Mouse (Mus musculus): ENCODE measurements at regions not wholly inside any gene's neighbourhood (a gene's known extent, or its start where the extent isn't known, plus 50 kb on each side); places are given as distances from the start of the nearest gene placed in this dataset.

GRCm38 (mm10) chr5:80766591-80766990 lies 253.3 kb upstream of the Adgrl3 start:
- H3K4me3 ChIP-seq (replicated peaks): no peak overlapping the region
- 78% methylated on average over 3 of the region's 3 CpGs for whole genome bisulfite sequencing
- H3K27me3 ChIP-seq: no peaks in the 10 kb centered on the region
- no peaks in the 10 kb centered on the region for H3K9me3 ChIP-seq
- no peak overlapping the region for H3K9ac ChIP-seq (replicated peaks)
- no peak for ATAC-seq (ENCODE audit: insufficient number of reproducible peaks, insufficient read depth, low FRiP score, low TSS enrichment, low read depth)
- no peaks in the 10 kb centered on the region for H3K36me3 ChIP-seq
- H3K27ac ChIP-seq: no peak overlapping the region
- H3K4me1 ChIP-seq (replicated peaks): no peaks in the 10 kb centered on the region
- H3K4me2 ChIP-seq: no peak overlapping the region

GRCm38 (mm10) chr5:80783892-80784291 lies 236.0 kb upstream of the Adgrl3 start:
- no peak overlapping the region for H3K9ac ChIP-seq (replicated peaks)
- WGBS: 85% methylated on average over 4 of the region's 4 CpGs
- H3K4me3 ChIP-seq (replicated peaks): no peak overlapping the region
- no peaks in the 10 kb centered on the region for H3K4me1 ChIP-seq (replicated peaks)
- no peak overlapping the region for H3K4me2 ChIP-seq
- H3K27me3 ChIP-seq: no peaks in the 10 kb centered on the region
- no peak overlapping the region for H3K27ac ChIP-seq
- ATAC-seq (ENCODE audit: insufficient number of reproducible peaks, insufficient read depth, low FRiP score, low TSS enrichment, low read depth): no peak
- no peaks in the 10 kb centered on the region for H3K36me3 ChIP-seq
- no peaks in the 10 kb centered on the region for H3K9me3 ChIP-seq

GRCm38 (mm10) chr5:80784746-80785145 lies 235.2 kb upstream of the Adgrl3 start:
- no peak overlapping the region for H3K4me3 ChIP-seq (replicated peaks)
- H3K27ac ChIP-seq: no peak overlapping the region
- H3K9ac ChIP-seq (replicated peaks): no peak overlapping the region
- no peak overlapping the region for H3K4me2 ChIP-seq
- H3K36me3 ChIP-seq: no peaks in the 10 kb centered on the region
- ATAC-seq (ENCODE audit: insufficient number of reproducible peaks, insufficient read depth, low FRiP score, low TSS enrichment, low read depth): no peak
- 88% methylated on average over 6 of the region's 6 CpGs for WGBS
- no peaks in the 10 kb centered on the region for H3K4me1 ChIP-seq (replicated peaks)
- H3K27me3 ChIP-seq: no peaks in the 10 kb centered on the region
- no peaks in the 10 kb centered on the region for H3K9me3 ChIP-seq

GRCm38 (mm10) chr5:80791658-80792057 lies 228.3 kb upstream of the Adgrl3 start:
- Histone ChIP-seq H3K27me3 (no peaks in the 10 kb centered on the region), H3K27ac (no peak overlapping the region), H3K36me3 (no peaks in the 10 kb centered on the region), H3K9ac (replicated peaks) (no peak overlapping the region), H3K4me2 (no peak overlapping the region), H3K4me3 (replicated peaks) (no peak overlapping the region), H3K9me3 (no peaks in the 10 kb centered on the region), H3K4me1 (replicated peaks) (no peaks in the 10 kb centered on the region)
- ATAC-seq (ENCODE audit: insufficient number of reproducible peaks, insufficient read depth, low FRiP score, low TSS enrichment, low read depth): no peak
- 84% methylated on average over 1 of the region's 1 CpGs for WGBS

GRCm38 (mm10) chr5:80799777-80800176 lies 220.2 kb upstream of the Adgrl3 start:
- no peaks in the 10 kb centered on the region for H3K27me3 ChIP-seq
- no peak overlapping the region for H3K27ac ChIP-seq
- H3K4me1 ChIP-seq (replicated peaks): no peaks in the 10 kb centered on the region
- H3K36me3 ChIP-seq: no peaks in the 10 kb centered on the region
- H3K4me2 ChIP-seq: no peak overlapping the region
- H3K9me3 ChIP-seq: no peaks in the 10 kb centered on the region
- no peak for ATAC-seq (ENCODE audit: insufficient number of reproducible peaks, insufficient read depth, low FRiP score, low TSS enrichment, low read depth)
- H3K4me3 ChIP-seq (replicated peaks): no peak overlapping the region
- H3K9ac ChIP-seq (replicated peaks): no peak overlapping the region

GRCm38 (mm10) chr5:80812917-80813316 lies 207.0 kb upstream of the Adgrl3 start:
- ATAC-seq (ENCODE audit: insufficient number of reproducible peaks, insufficient read depth, low FRiP score, low TSS enrichment, low read depth): no peak
- 83% methylated on average over 2 of the region's 2 CpGs for WGBS
- no peaks in the 10 kb centered on the region for H3K36me3 ChIP-seq
- H3K27me3 ChIP-seq: no peaks in the 10 kb centered on the region
- no peak overlapping the region for H3K9ac ChIP-seq (replicated peaks)
- no peaks in the 10 kb centered on the region for H3K9me3 ChIP-seq
- no peaks in the 10 kb centered on the region for H3K4me1 ChIP-seq (replicated peaks)
- H3K27ac ChIP-seq: no peak overlapping the region
- no peak overlapping the region for H3K4me2 ChIP-seq
- H3K4me3 ChIP-seq (replicated peaks): no peak overlapping the region

- no peak overlapping the region for H3K4me2 ChIP-seq
- no peaks in the 10 kb centered on the region for H3K36me3 ChIP-seq
- H3K4me1 ChIP-seq (replicated peaks): no peaks in the 10 kb centered on the region
- H3K27me3 ChIP-seq: no peaks in the 10 kb centered on the region
- H3K4me3 ChIP-seq (replicated peaks): no peak overlapping the region
- no peak overlapping the region for H3K9ac ChIP-seq (replicated peaks)
- no peaks in the 10 kb centered on the region for H3K9me3 ChIP-seq
- ATAC-seq (ENCODE audit: insufficient number of reproducible peaks, insufficient read depth, low FRiP score, low TSS enrichment, low read depth): no peak
- H3K27ac ChIP-seq: no peak overlapping the region
Measured at GRCm38 (mm10) chr5:80819208-80819607, 200.7 kb upstream of the Adgrl3 start.

GRCm38 (mm10) chr5:80842531-80842930 lies 177.4 kb upstream of the Adgrl3 start:
- Histone ChIP-seq H3K27ac (no peak overlapping the region), H3K27me3 (no peaks in the 10 kb centered on the region)
- ATAC-seq (ENCODE audit: insufficient number of reproducible peaks, insufficient read depth, low FRiP score, low TSS enrichment, low read depth): no peak

GRCm38 (mm10) chr5:80855034-80855433 lies 164.9 kb upstream of the Adgrl3 start:
- H3K27ac ChIP-seq: no peak overlapping the region
- H3K4me1 ChIP-seq (replicated peaks): no peaks in the 10 kb centered on the region
- 77% methylated on average over 5 of the region's 5 CpGs for WGBS
- no peaks in the 10 kb centered on the region for H3K36me3 ChIP-seq
- no peaks in the 10 kb centered on the region for H3K9me3 ChIP-seq
- H3K4me3 ChIP-seq (replicated peaks): no peak overlapping the region
- H3K9ac ChIP-seq (replicated peaks): no peak overlapping the region
- no peak overlapping the region for H3K4me2 ChIP-seq
- no peak for ATAC-seq (ENCODE audit: insufficient number of reproducible peaks, insufficient read depth, low FRiP score, low TSS enrichment, low read depth)
- H3K27me3 ChIP-seq: no peaks in the 10 kb centered on the region

More at GRCm38 (mm10) chr5:80842531-80842930, 177.4 kb upstream of the Adgrl3 start:
- H3K4me1 ChIP-seq (replicated peaks): no peaks in the 10 kb centered on the region
- H3K9me3 ChIP-seq: no peaks in the 10 kb centered on the region
- no peak overlapping the region for H3K4me3 ChIP-seq (replicated peaks)
- no peak overlapping the region for H3K9ac ChIP-seq (replicated peaks)
- H3K4me2 ChIP-seq: no peak overlapping the region
- WGBS: 76% methylated on average over 1 of the region's 1 CpGs
- H3K36me3 ChIP-seq: no peaks in the 10 kb centered on the region

- 77% methylated on average over 2 of the region's 2 CpGs for WGBS
- Histone ChIP-seq H3K4me3 (replicated peaks) (no peak overlapping the region), H3K9me3 (no peaks in the 10 kb centered on the region), H3K4me2 (no peak overlapping the region), H3K36me3 (no peaks in the 10 kb centered on the region), H3K9ac (replicated peaks) (no peak overlapping the region), H3K27me3 (no peaks in the 10 kb centered on the region), H3K27ac (no peak overlapping the region), H3K4me1 (replicated peaks) (0 out of 2 replicates have a peak, but pooled peaks cover 5% of the 10 kb centered on the region)
- no peak for ATAC-seq (ENCODE audit: insufficient number of reproducible peaks, insufficient read depth, low FRiP score, low TSS enrichment, low read depth)
Measured at GRCm38 (mm10) chr5:80876600-80876999, 143.3 kb upstream of the Adgrl3 start.

- 74% methylated on average over 5 of the region's 5 CpGs for WGBS
- Histone ChIP-seq H3K4me2 (no peak overlapping the region), H3K9ac (replicated peaks) (no peak overlapping the region), H3K27ac (no peak overlapping the region), H3K9me3 (no peaks in the 10 kb centered on the region; the same call in 1 of the 2 replicates), H3K4me3 (replicated peaks) (no peak overlapping the region), H3K36me3 (no peaks in the 10 kb centered on the region), H3K27me3 (no peaks in the 10 kb centered on the region), H3K4me1 (replicated peaks) (no peaks in the 10 kb centered on the region)
- no peak for ATAC-seq (ENCODE audit: insufficient number of reproducible peaks, insufficient read depth, low FRiP score, low TSS enrichment, low read depth)
Measured at GRCm38 (mm10) chr5:80898230-80898629, 121.7 kb upstream of the Adgrl3 start.

GRCm38 (mm10) chr5:80908771-80909170 lies 111.2 kb upstream of the Adgrl3 start:
- no peaks in the 10 kb centered on the region for H3K36me3 ChIP-seq
- H3K9ac ChIP-seq (replicated peaks): no peak overlapping the region
- no peak overlapping the region for H3K4me3 ChIP-seq (replicated peaks)
- no peak overlapping the region for H3K27ac ChIP-seq
- H3K9me3 ChIP-seq: no peaks in the 10 kb centered on the region
- H3K4me2 ChIP-seq: no peak overlapping the region
- no peak for ATAC-seq (ENCODE audit: insufficient number of reproducible peaks, insufficient read depth, low FRiP score, low TSS enrichment, low read depth)
- H3K27me3 ChIP-seq: no peaks in the 10 kb centered on the region
- no peaks in the 10 kb centered on the region for H3K4me1 ChIP-seq (replicated peaks)
- WGBS: 78% methylated on average over 6 of the region's 6 CpGs
